Mouse (Mus musculus) midbrain, embryonic 13.5 days (tissue): ENCODE data around the gene Fat3. TPM values are rescaled to one million over a fixed set of nuclear protein-coding genes. Genes with fewer than 3 reads are reported as not detected.

Source experiments
- ATAC-seq: fragments of 200-750 bp; cut with Nextera tagmentation; 2 replicates; pipeline ENCODE4 v1.8.0; 2017; ENCODE audit warnings: mild to moderate bottlenecking, moderate TSS enrichment, moderate library complexity
- H3K27ac ChIP-seq: fragments of 300-500 bp; sonication (generic); 2 replicates; pipeline ENCODE4 v1.5.1; 2015; ENCODE audit warnings: inconsistent platforms, mild to moderate bottlenecking, moderate library complexity
- H3K27me3 ChIP-seq: fragments of 300-500 bp; sonication (generic); 2 replicates; pipeline ENCODE4 v1.6.1; 2015; ENCODE audit warnings: mild to moderate bottlenecking, inconsistent platforms
- H3K36me3 ChIP-seq: fragments of 300-500 bp; sonication (generic); 2 replicates; pipeline ENCODE4 v1.6.1; 2015; ENCODE audit warnings: mild to moderate bottlenecking, inconsistent platforms
- H3K4me1 ChIP-seq: fragments of 300-500 bp; sonication (generic); replicated peaks from 2 replicates; pipeline ENCODE4 v1.6.1; 2015; ENCODE audit warnings: inconsistent platforms
- H3K4me2 ChIP-seq: fragments of 300-500 bp; sonication (generic); replicated peaks from 2 replicates; pipeline ENCODE4 v1.6.1; 2015; ENCODE audit warnings: moderate library complexity, mild to moderate bottlenecking, inconsistent platforms
- H3K4me3 ChIP-seq: fragments of 300-500 bp; sonication (generic); replicated peaks from 2 replicates; pipeline ENCODE4 v1.5.1; 2015; ENCODE audit warnings: mild to moderate bottlenecking, inconsistent platforms
- H3K9ac ChIP-seq: fragments of 300-500 bp; sonication (generic); replicated peaks from 2 replicates; pipeline ENCODE4 v1.6.1; 2015; ENCODE audit warnings: mild to moderate bottlenecking, inconsistent platforms
- H3K9me3 ChIP-seq: fragments of 300-500 bp; sonication (generic); 2 replicates; pipeline ENCODE4 v1.6.1; 2016; ENCODE audit warnings: mild to moderate bottlenecking, inconsistent platforms
- WGBS: fragments of 180-500 bp; shearing (Covaris S2); methylation state at CpG from one replicate; pipeline ENCODE4 v1.1.7; 2015; 5-methylcytosine and 5-hydroxymethylcytosine counted together
- polyA plus RNA-seq: library from polyadenylated mRNA; unstranded; fragments of >200 nt; fragmentation: Nextera tagmentation; extraction: Ambion mirVana; gene quantifications from 2 replicates; pipeline ENCODE4 v1.2.1, GENCODE M21; 2015

Fat3 gene
- polyA plus RNA-seq, 1 experiment from 2014 or later: 15.4 TPM

DNA sequence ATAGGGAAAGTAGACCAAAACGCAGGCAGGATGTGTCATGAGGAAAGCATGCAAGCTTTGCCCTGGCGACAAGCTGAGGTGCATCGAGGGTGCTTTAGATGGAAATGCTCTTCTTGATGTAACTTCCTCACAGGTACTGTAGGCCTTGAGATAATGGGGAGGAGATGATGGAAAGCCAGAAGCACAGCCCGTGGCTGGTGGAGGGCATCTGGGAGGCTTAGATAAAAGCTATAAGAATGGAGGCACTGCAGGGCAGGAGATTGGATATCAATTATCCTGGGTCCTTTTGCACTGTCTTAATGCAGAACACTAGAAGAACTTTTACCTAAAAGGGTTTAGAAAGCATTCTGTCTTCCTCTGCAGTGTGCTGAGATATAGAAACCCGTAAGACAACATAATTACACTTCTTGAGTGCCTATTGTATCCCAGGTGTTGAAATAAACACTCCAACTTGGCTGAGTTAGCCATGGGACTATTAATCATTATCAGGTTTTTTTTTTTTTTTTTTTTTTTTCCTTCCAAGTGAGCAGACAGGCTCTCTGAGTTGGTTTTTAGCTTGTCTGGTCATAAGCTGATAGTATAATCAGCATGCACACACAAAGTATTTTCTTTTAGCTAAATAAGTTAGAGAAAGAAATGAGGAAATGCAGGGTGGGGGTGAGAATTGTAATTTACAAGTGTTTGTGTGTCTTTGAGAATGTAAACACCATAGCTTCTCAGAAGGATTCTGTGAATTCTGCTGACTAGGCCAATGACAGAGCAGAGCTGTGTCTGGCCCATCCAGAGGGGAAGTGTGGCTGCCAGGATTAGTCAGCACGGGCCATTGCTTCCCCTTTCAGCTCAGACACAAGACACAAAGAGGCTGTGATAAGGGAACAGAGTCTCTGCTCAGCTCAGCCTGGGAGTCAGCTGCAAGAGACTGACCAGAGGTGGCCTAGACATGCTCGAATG, 286.1 kb downstream of the Fat3 start:
- Histone ChIP-seq H3K4me2 (no peak overlapping the region), H3K27ac (peak overlapping the region; percentile 52; the same call in 1 of the 2 replicates), H3K36me3 (no peaks in the 10 kb centered on the region), H3K4me1 (peaks cover 36% of the 10 kb centered on the region), H3K4me3 (no peak overlapping the region), H3K9ac (no peak overlapping the region), H3K9me3 (no peaks in the 10 kb centered on the region), H3K27me3 (no peaks in the 10 kb centered on the region)
- WGBS: 50% methylated on average over 7 of the region's 7 CpGs
- ATAC-seq: peak; percentile 86

DNA sequence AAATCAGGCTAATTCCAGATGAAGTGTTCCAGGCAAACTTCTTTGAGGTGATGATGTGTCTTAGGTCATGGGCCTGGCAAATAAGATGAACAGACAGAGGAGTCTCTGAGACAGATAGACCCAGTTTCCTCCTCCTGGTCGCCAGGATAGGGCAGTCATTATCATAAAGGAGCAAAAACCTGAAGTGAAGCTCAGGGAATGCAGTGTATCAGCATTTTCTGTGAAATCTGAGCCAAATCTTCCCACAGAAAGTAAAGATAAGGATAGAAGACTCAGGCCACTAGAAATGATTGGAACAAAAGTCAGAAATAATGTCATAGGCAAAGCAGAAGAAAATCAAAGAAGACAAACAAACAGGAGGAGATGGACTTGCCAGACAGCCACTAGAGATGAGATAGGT, 287.8 kb downstream of the Fat3 start:
- no peak for ATAC-seq
- H3K9me3 ChIP-seq: no peaks in the 10 kb centered on the region
- H3K36me3 ChIP-seq: no peaks in the 10 kb centered on the region
- no peaks in the 10 kb centered on the region for H3K27me3 ChIP-seq
- no peak overlapping the region for H3K4me2 ChIP-seq
- no peak overlapping the region for H3K4me3 ChIP-seq
- H3K4me1 ChIP-seq: peaks cover 36% of the 10 kb centered on the region
- H3K27ac ChIP-seq: no peak overlapping the region
- WGBS: 69% methylated on average over 1 of the region's 1 CpGs
- H3K9ac ChIP-seq: no peak overlapping the region

DNA sequence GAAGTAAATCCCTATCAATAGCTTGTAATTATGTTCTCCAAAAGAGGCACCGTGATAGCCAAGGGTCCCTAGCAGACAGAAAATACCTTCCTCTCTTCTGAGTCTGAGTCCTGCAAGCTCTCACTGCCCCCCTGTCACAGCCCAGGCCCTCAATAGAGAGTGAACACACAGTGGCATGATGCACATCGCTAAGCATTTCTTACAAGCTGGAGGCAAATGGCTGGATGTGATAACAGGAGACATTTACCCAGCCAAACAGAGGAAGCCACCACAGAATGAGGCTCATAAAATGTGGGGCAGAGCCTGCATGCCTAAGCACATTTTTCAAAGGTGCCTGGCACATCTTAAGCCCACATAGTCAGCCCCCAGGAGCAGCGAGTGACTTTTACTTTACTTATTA, 288.5 kb downstream of the Fat3 start:
- no peak overlapping the region for H3K4me3 ChIP-seq
- H3K27ac ChIP-seq: peak overlapping the region; percentile 57
- H3K4me2 ChIP-seq: no peak overlapping the region
- peak; percentile 66 for ATAC-seq
- H3K4me1 ChIP-seq: peaks cover 36% of the 10 kb centered on the region
- H3K27me3 ChIP-seq: no peaks in the 10 kb centered on the region
- 54% methylated on average over 3 of the region's 3 CpGs for WGBS
- H3K9ac ChIP-seq: no peak overlapping the region
- no peaks in the 10 kb centered on the region for H3K9me3 ChIP-seq
- no peaks in the 10 kb centered on the region for H3K36me3 ChIP-seq

DNA sequence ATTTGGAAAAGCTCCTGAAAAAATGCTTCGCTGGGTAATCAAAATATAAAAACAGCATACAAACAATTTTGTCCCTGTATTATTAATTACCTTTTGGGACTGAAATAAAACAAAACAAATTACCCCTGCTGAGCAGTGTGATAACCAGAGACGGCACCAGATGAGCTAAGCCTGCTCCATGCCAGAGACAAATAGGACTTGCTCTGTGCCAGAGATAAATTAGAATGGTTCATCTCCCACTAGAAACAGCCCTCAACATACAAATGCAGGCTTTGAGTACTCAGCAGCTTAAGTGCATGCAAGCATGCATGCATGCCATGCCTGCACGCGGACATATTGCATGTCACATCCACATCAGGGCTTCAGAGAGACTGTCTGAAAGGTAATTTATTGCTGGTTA, 288.9 kb downstream of the Fat3 start:
- H3K27me3 ChIP-seq: no peaks in the 10 kb centered on the region
- peaks cover 36% of the 10 kb centered on the region for H3K4me1 ChIP-seq
- no peak overlapping the region for H3K4me2 ChIP-seq
- H3K9me3 ChIP-seq: no peaks in the 10 kb centered on the region
- H3K9ac ChIP-seq: no peak overlapping the region
- ATAC-seq: peak; percentile 61
- peak overlapping the region; percentile 57; the same call in 1 of the 2 replicates for H3K27ac ChIP-seq
- WGBS: 66% methylated on average over 4 of the region's 4 CpGs
- no peaks in the 10 kb centered on the region for H3K36me3 ChIP-seq
- H3K4me3 ChIP-seq: no peak overlapping the region

DNA sequence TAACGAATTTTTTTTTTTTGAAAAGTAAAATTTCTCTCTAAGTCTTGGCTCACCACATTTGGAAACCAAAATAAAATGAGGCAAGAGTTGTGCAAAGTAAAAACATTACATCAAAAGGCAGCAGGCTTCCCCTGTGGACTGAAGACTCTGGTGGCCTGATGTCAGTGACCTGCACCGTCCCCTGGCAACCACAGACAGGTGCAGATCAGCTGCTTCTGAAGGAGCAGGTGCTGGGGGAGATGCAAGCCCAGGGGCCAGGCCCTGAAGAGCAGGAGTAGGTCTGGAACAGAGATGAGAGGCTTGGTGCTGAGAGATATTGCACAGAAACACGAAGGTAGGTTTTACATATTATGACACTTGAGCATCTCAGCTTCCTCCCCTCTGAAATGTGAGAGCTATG, 289.6 kb downstream of the Fat3 start:
- H3K4me1 ChIP-seq: peaks cover 36% of the 10 kb centered on the region
- H3K9ac ChIP-seq: no peak overlapping the region
- no peak overlapping the region for H3K4me3 ChIP-seq
- WGBS: 73% methylated on average over 3 of the region's 3 CpGs
- no peak overlapping the region for H3K4me2 ChIP-seq
- H3K27ac ChIP-seq: 0 out of 2 replicates have a peak overlapping the region, but pooled peaks have one; percentile 36
- H3K27me3 ChIP-seq: no peaks in the 10 kb centered on the region
- no peaks in the 10 kb centered on the region for H3K36me3 ChIP-seq
- ATAC-seq: no peak
- no peaks in the 10 kb centered on the region for H3K9me3 ChIP-seq

DNA sequence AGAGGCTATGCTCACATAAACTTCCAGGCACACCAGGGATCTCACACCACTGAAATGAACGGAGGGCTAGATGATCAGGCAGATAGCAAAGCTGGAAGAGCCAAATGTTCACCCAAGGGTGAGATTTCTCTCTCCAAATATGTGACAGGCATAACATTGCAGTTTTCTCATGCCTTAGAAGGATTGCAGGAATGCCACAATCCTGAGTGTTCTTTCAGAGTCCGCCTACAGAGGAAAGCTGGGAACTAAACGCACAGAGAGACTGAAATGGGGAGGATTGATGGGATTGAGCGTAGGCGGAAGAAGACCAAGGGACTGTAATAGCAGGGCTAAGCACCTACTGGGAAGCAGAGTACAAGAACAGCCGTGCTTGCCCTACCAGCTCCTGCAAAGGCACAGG, 298.8 kb downstream of the Fat3 start:
- Histone ChIP-seq H3K27ac (0 out of 2 replicates have a peak overlapping the region, but pooled peaks have one; percentile 1), H3K4me2 (no peak overlapping the region), H3K27me3 (no peaks in the 10 kb centered on the region), H3K9ac (no peak overlapping the region), H3K36me3 (no peaks in the 10 kb centered on the region), H3K4me3 (no peak overlapping the region), H3K9me3 (no peaks in the 10 kb centered on the region), H3K4me1 (peaks cover 16% of the 10 kb centered on the region)
- WGBS: 79% methylated on average over 6 of the region's 6 CpGs
- no peak for ATAC-seq

DNA sequence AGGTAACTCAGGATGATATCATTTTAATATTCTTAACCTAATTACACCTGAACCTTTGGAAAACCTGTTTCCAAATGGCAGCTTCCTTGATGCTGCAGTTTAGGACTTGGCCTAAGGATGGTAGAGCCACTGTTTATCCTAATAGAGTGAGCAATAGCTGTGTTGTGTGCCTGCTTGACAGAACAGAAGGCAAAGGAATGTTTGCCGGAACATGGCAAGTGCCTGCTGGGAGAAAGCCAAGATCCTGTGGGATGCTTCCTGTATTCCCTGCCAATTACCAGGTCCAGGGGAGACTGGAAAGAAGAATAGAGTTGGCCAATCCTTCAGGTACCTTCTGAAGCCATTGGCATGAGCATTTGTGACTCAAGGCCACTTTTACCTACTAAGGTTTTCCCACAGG, 300.1 kb downstream of the Fat3 start:
- Histone ChIP-seq H3K9me3 (no peaks in the 10 kb centered on the region), H3K4me2 (no peak overlapping the region), H3K36me3 (no peaks in the 10 kb centered on the region), H3K9ac (no peak overlapping the region), H3K4me1 (peaks cover 16% of the 10 kb centered on the region), H3K4me3 (no peak overlapping the region), H3K27me3 (no peaks in the 10 kb centered on the region), H3K27ac (no peak overlapping the region)
- WGBS: 88% methylated on average over 1 of the region's 1 CpGs
- ATAC-seq: no peak

DNA sequence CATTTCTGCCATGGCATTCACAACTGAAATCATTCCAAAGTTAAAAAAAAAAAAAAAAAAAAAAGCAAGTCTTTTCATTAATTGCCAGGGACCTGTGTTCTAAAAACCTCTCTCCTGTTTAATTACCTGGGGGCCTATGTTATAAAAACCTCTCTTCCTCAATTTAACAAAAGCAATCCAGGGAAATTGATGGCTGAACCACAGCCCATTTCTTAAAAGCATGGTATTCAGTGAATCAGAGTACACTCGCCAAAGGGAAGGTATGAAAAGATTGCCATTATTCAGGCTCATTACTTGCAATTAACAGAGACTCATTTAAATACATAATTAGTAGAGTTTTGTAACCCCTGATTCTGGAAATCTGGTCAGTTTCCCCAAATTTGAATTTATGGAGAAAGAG, 314.6 kb downstream of the Fat3 start:
- Histone ChIP-seq H3K27me3 (no peaks in the 10 kb centered on the region), H3K27ac (no peak overlapping the region), H3K4me1 (0 out of 2 replicates have a peak, but pooled peaks cover 3% of the 10 kb centered on the region), H3K9ac (no peak overlapping the region), H3K4me3 (no peak overlapping the region), H3K36me3 (no peaks in the 10 kb centered on the region), H3K9me3 (no peaks in the 10 kb centered on the region), H3K4me2 (no peak overlapping the region)
- ATAC-seq: no peak
- 66% methylated on average over 1 of the region's 1 CpGs for WGBS

DNA sequence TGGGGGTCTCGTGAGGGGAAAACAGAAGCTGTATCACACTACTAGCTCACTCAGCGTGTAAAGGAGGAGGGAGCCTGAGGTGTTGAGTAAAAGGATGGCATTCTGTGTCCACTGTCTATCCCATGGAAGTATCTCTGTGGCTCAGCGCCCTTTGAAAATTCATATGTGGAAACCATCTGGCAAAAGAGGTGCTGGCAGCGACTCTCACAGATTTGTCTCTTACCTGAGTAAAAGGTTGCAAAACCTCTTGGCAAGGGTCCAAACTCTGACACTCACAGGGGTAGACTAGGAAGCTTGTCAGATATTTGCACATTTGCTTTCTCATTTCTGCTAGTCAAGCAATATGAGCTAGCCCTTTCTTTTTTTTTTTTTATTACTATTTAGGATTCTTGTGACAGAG, 331.8 kb downstream of the Fat3 start:
- Histone ChIP-seq H3K9me3 (no peaks in the 10 kb centered on the region), H3K4me3 (no peak overlapping the region), H3K27me3 (no peaks in the 10 kb centered on the region), H3K4me2 (no peak overlapping the region), H3K36me3 (no peaks in the 10 kb centered on the region), H3K4me1 (0 out of 2 replicates have a peak, but pooled peaks cover 2% of the 10 kb centered on the region), H3K27ac (no peak overlapping the region), H3K9ac (no peak overlapping the region)
- ATAC-seq: no peak
- 88% methylated on average over 4 of the region's 4 CpGs for WGBS

DNA sequence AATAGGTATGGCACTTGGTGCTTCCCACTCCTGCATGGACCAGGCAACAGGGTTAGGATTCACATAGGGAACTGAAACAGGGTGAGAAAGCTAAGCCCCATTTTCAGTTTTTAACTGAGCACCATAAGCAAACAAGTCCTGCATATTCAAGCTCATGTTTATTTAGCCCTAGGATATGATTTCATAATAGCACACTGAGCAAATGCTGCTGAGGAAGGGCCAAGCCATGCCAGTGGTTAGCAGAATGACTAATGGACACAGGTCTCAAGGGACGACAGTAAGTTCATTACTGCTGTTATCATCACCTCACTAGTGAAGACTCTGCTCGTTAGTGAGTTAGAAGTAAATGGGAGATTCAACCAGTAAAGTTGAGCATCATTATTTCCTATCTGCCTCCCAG, 333.0 kb downstream of the Fat3 start:
- Histone ChIP-seq H3K36me3 (no peaks in the 10 kb centered on the region), H3K4me3 (no peak overlapping the region), H3K4me1 (0 out of 2 replicates have a peak, but pooled peaks cover 2% of the 10 kb centered on the region), H3K27ac (no peak overlapping the region), H3K27me3 (no peaks in the 10 kb centered on the region), H3K9me3 (no peaks in the 10 kb centered on the region), H3K4me2 (no peak overlapping the region), H3K9ac (no peak overlapping the region)
- no peak for ATAC-seq
- 77% methylated on average over 2 of the region's 2 CpGs for WGBS

DNA sequence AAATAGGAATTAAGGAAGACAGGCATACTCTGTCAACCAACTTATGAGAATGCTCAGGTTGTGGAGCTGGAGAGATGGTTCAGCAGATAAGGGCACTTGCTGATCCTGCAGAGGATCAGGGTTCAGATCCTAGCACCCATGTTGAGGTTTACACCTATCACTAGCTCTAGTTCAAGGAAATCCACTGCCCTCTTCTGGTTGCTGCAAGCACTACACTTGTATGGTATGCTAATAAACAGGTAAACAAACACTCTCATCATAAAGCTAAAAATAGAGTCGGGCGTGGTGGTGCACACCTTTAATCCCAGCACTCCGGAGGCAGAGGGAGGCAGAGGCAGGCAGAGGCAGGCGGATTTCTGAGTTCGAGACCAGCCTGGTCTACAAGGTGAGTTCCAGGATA, 341.7 kb downstream of the Fat3 start:
- 0 out of 2 replicates have a peak, but pooled peaks cover 3% of the 10 kb centered on the region for H3K36me3 ChIP-seq
- H3K4me2 ChIP-seq: no peak overlapping the region
- no peak overlapping the region for H3K4me3 ChIP-seq
- no peak overlapping the region for H3K9ac ChIP-seq
- H3K27me3 ChIP-seq: no peaks in the 10 kb centered on the region
- no peak overlapping the region for H3K27ac ChIP-seq
- no peaks in the 10 kb centered on the region for H3K4me1 ChIP-seq
- H3K9me3 ChIP-seq: no peaks in the 10 kb centered on the region
- 93% methylated on average over 5 of the region's 5 CpGs for WGBS
- no peak for ATAC-seq

DNA sequence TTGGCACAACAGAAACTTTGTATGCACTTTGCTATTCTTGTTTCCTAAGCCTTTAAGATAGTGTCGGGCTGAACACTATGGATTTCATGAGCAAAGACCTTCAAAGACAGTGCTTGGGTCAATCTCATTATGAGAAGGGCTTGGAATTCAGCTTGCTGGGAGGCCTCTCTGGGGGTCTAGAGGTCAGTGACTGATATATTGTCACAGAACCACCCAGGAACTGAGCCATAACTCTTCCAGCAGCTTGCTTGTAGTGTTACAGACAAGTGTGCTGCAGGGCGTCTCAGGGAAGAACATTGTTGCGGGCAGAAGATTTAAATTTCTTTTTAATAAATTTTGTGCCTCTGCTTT, 347.5 kb downstream of the Fat3 start:
- Histone ChIP-seq H3K9me3 (no peaks in the 10 kb centered on the region), H3K27ac (0 out of 2 replicates have a peak overlapping the region, but pooled peaks have one; percentile 3), H3K9ac (no peak overlapping the region), H3K4me2 (no peak overlapping the region), H3K4me1 (peaks cover 21% of the 10 kb centered on the region), H3K27me3 (no peaks in the 10 kb centered on the region), H3K4me3 (no peak overlapping the region), H3K36me3 (no peaks in the 10 kb centered on the region)
- 24% methylated on average over 3 of the region's 3 CpGs for WGBS
- 0 out of 2 replicates have a peak, but pooled peaks have one; percentile 20 for ATAC-seq
